Mouse (Mus musculus): ENCODE measurements around the gene Odf2.
A peak's percentile ranks its signal among the peaks of the same experiment; 100 is the strongest.

- no peak for TF ChIP-seq ELF1 (IDR thresholded peaks at IDR 0.05; ENCODE audit: low read depth, low read length)
- TF ChIP-seq CTCF (IDR thresholded peaks at IDR 0.05 in 2 of 3, conservative IDR thresholded peaks at IDR 0.05 in 1 of 3; ENCODE audit: control insufficient read depth in 1 of 3, insufficient read depth in 1 of 3, low read depth in 2 of 3, low read length in 3 of 3, poor library complexity in 1 of 3, severe bottlenecking in 1 of 3), result no peak
- TF ChIP-seq TBP (IDR thresholded peaks at IDR 0.05; ENCODE audit: low read depth, low read length), result peak; percentile 97
- TF ChIP-seq RCOR1 (IDR thresholded peaks at IDR 0.05; ENCODE audit: low read depth, low read length), result peak; percentile 100
- TF ChIP-seq E2F4 (IDR thresholded peaks at IDR 0.05; ENCODE audit: borderline replicate concordance, low read depth, low read length), result no peak
- no peak for TF ChIP-seq POLR2A (IDR thresholded peaks at IDR 0.05; ENCODE audit: control insufficient read depth in 1 of 2, insufficient read depth in 1 of 2, low read depth in 1 of 2, low read length in 2 of 2, poor library complexity in 1 of 2)
- TF ChIP-seq ZKSCAN1 (IDR thresholded peaks at IDR 0.05; ENCODE audit: low read depth, low read length), result no peak
- TF ChIP-seq GATA1 (IDR thresholded peaks at IDR 0.05; ENCODE audit: low read depth, low read length), result peak; percentile 96
- no peak for TF ChIP-seq CHD2 (IDR thresholded peaks at IDR 0.05; ENCODE audit: low read length)
Observed at GRCm38 (mm10) chr2:29971838-29972635, 83.0 kb downstream of the Odf2 start.
